8 mouse cellular contexts compared by ENCODE assay signal in genomic region chr6:114920523-114921445, GRCm38 (mm10). TPM values are rescaled to one million over a fixed set of nuclear protein-coding genes. Genes with fewer than 3 reads are reported as not detected.
A peak's percentile ranks its signal among the peaks of the same experiment; 100 is the strongest.
DNase-seq lines count a peak whose midpoint lies in the region; ATAC-seq and TF ChIP-seq lines count a peak whose summit lies in the region.

No protein-coding gene starts in this region.

- 0 out of 2 replicates have a peak, but pooled peaks have one; percentile 25 for TF ChIP-seq CTCF in bone marrow macrophage, adult 2 months (IDR thresholded peaks at IDR 0.05; ENCODE audit: low read depth, low read length)
- TF ChIP-seq CTCF in lung, embryonic 14.5 days (IDR thresholded peaks at IDR 0.05; ENCODE audit: low read depth): no peak; the same call in 1 of the 2 replicates

- DNase-seq in CD4-positive, CD25-positive, alpha-beta regulatory T cell, adult 2 months (ENCODE audit: low read depth, low spot score): peak; percentile 80
- DNase-seq in heart, adult 11 months: peak; percentile 98
- DNase-seq in lung, embryonic 14.5 days: peak; percentile 80
- DNase-seq in urinary bladder, postnatal 25 days (ENCODE audit: low spot score): no peak
- DNase-seq in ovary, adult 18-20 months (ENCODE audit: low spot score): no peak

- peak overlapping the region; percentile 81 for H3K27ac ChIP-seq in bone marrow macrophage, adult 2 months (ENCODE audit: insufficient read depth, low read depth, low read length)
- H3K27ac ChIP-seq in intestine, embryonic 16.5 days (ENCODE audit: low read length): peak overlapping the region; percentile 90
- H3K27ac ChIP-seq in lung, embryonic 14.5 days (ENCODE audit: low read depth): peak overlapping the region; percentile 95
- H3K27ac ChIP-seq in neural tube, embryonic 15.5 days (replicated peaks): peak overlapping the region; percentile 70

- WGBS in intestine, embryonic 16.5 days: 2% methylated on average over 17 of the region's 17 CpGs
- WGBS in lung, embryonic 14.5 days: under 1% methylated on average over 17 of the region's 17 CpGs
- WGBS in neural tube, embryonic 15.5 days: 4% methylated on average over 17 of the region's 17 CpGs

- no peaks in the 10 kb centered on the region for H3K27me3 ChIP-seq in intestine, embryonic 16.5 days (replicated peaks; ENCODE audit: control insufficient read depth, insufficient read depth, low read length)
- no peaks in the 10 kb centered on the region for H3K27me3 ChIP-seq in lung, embryonic 14.5 days (ENCODE audit: insufficient read depth, low read length)
- no peaks in the 10 kb centered on the region for H3K27me3 ChIP-seq in neural tube, embryonic 15.5 days (replicated peaks)

- peak; percentile 39; the same call in 1 of the 2 replicates for ATAC-seq in intestine, embryonic 16.5 days
- ATAC-seq in lung, embryonic 14.5 days (ENCODE audit: insufficient read depth): no peak
- no peak for ATAC-seq in neural tube, embryonic 15.5 days (ENCODE audit: low FRiP score)

- H3K9ac ChIP-seq in intestine, embryonic 16.5 days (ENCODE audit: low read depth, low read length): peak overlapping the region; percentile 82
- H3K9ac ChIP-seq in lung, embryonic 14.5 days: peak overlapping the region; percentile 78
- H3K9ac ChIP-seq in neural tube, embryonic 15.5 days (replicated peaks): peak overlapping the region; percentile 42

- H3K4me2 ChIP-seq in intestine, embryonic 16.5 days (ENCODE audit: low read depth, low read length): peak overlapping the region; percentile 75
- H3K4me2 ChIP-seq in lung, embryonic 14.5 days: peak overlapping the region; percentile 91
- peak overlapping the region; percentile 60 for H3K4me2 ChIP-seq in neural tube, embryonic 15.5 days

- TF ChIP-seq POLR2A in bone marrow macrophage, adult 2 months (IDR thresholded peaks at IDR 0.05; ENCODE audit: borderline replicate concordance, low read depth, low read length): 0 out of 2 replicates have a peak, but pooled peaks have one; percentile 60

- no peaks in the 10 kb centered on the region for H3K9me3 ChIP-seq in intestine, embryonic 16.5 days (ENCODE audit: control insufficient read depth, low read length)
- no peaks in the 10 kb centered on the region for H3K9me3 ChIP-seq in lung, embryonic 14.5 days (ENCODE audit: low read depth, low read length)
- H3K9me3 ChIP-seq in neural tube, embryonic 15.5 days (replicated peaks): no peaks in the 10 kb centered on the region

- H3K36me3 ChIP-seq in intestine, embryonic 16.5 days (ENCODE audit: control insufficient read depth, insufficient read depth, low read length): no peaks in the 10 kb centered on the region
- H3K36me3 ChIP-seq in lung, embryonic 14.5 days (ENCODE audit: insufficient read depth): peaks cover 9% of the 10 kb centered on the region
- no peaks in the 10 kb centered on the region for H3K36me3 ChIP-seq in neural tube, embryonic 15.5 days

- H3K4me1 ChIP-seq in bone marrow macrophage, adult 2 months (ENCODE audit: control insufficient read depth, insufficient read depth, low read length): peaks cover 32% of the 10 kb centered on the region
- peaks cover 39% of the 10 kb centered on the region for H3K4me1 ChIP-seq in intestine, embryonic 16.5 days (ENCODE audit: control insufficient read depth, insufficient read depth, low read length)
- peaks cover 35% of the 10 kb centered on the region for H3K4me1 ChIP-seq in lung, embryonic 14.5 days (ENCODE audit: insufficient read depth)
- H3K4me1 ChIP-seq in neural tube, embryonic 15.5 days: peaks cover 58% of the 10 kb centered on the region

- H3K4me3 ChIP-seq in bone marrow macrophage, adult 2 months (ENCODE audit: insufficient read depth, low read length): peak overlapping the region; percentile 85
- peak overlapping the region; percentile 62 for H3K4me3 ChIP-seq in intestine, embryonic 16.5 days (ENCODE audit: low read length)
- H3K4me3 ChIP-seq in lung, embryonic 14.5 days (ENCODE audit: low read depth, low read length): peak overlapping the region; percentile 50
- peak overlapping the region; percentile 45 for H3K4me3 ChIP-seq in neural tube, embryonic 15.5 days (replicated peaks)

RNA-seq across cellular contexts. Expression of gene Vgll4, which starts 49.0 kb away (rescaled TPM):
- 30.3 and 39.5 TPM in 2 replicates for polyA plus RNA-seq in bone marrow macrophage, adult 2 months (2012; ENCODE audit: insufficient read depth, insufficient read length, missing spikeins)
- 66.1 and 75.7 TPM in 2 replicates for polyA plus RNA-seq in intestine, embryonic 16.5 days (2015; fragmentation: Nextera tagmentation; extraction: Ambion mirVana)
- polyA plus RNA-seq in lung, embryonic 14.5 days (2014; fragmentation: Nextera tagmentation; extraction: Ambion mirVana): 101 and 111 TPM in 2 replicates
- polyA plus RNA-seq in neural tube, embryonic 15.5 days (2015; fragmentation: Nextera tagmentation; extraction: Ambion mirVana): 51.4 and 64.5 TPM in 2 replicates

Comparison
In these comparisons a context has a peak if more than half of its experiments do, and no peak if none do; other contexts are left out.
1. DNase-seq: peak in CD4-positive, CD25-positive, alpha-beta regulatory T cell, adult 2 months (single experiment), heart, adult 11 months (single experiment) and lung, embryonic 14.5 days (single experiment); none in urinary bladder, postnatal 25 days (single experiment) and ovary, adult 18-20 months (single experiment).
2. Peak in every context shown above with its lines, with median percentiles within 50 percentile points of each other: H3K27ac ChIP-seq, H3K4me3 ChIP-seq, H3K4me2 ChIP-seq and H3K9ac ChIP-seq.